Mouse (Mus musculus) C2C12 (cell line): ENCODE results near the gene Banf2. TPM values are rescaled to one million over a fixed set of nuclear protein-coding genes. Genes with fewer than 3 reads are reported as not detected.

Experiments used
- H3K27me3 ChIP-seq: one replicate; pipeline ENCODE4 v1.6.1; 2011; ENCODE audit not compliant: control insufficient read depth, insufficient read depth, insufficient read length
- H3K36me3 ChIP-seq: one replicate; pipeline ENCODE4 v1.6.1; 2011; ENCODE audit not compliant: control insufficient read depth, insufficient read depth
- H3K4me3 ChIP-seq: one replicate; pipeline ENCODE4 v1.5.1; 2011; ENCODE audit warnings: mild to moderate bottlenecking, control low read depth; ENCODE audit not compliant: poor library complexity, insufficient read depth, severe bottlenecking
- H3K79me2 ChIP-seq: one replicate; pipeline ENCODE4 v1.6.1; 2011; ENCODE audit not compliant: control insufficient read depth, insufficient read depth
- H3K79me3 ChIP-seq: one replicate; pipeline ENCODE4 v1.6.1; 2011; ENCODE audit warnings: low read depth, control low read depth
- H3ac ChIP-seq: one replicate; pipeline ENCODE3; 2011; ENCODE audit warnings: low read depth; ENCODE audit not compliant: control insufficient read depth, insufficient read length
- CEBPB ChIP-seq: IDR thresholded peaks from one replicate; pipeline ENCODE4 v1.6.1; 2011; ENCODE audit warnings: low read depth, mild to moderate bottlenecking, control low read depth, moderate library complexity
- CTCF ChIP-seq: IDR thresholded peaks from one replicate; pipeline ENCODE4 v1.5.1; 2011; ENCODE audit not compliant: control insufficient read depth, insufficient read depth, insufficient read length
- FOSL1 ChIP-seq: IDR thresholded peaks from one replicate; pipeline ENCODE4 v1.8.0; 2011; ENCODE audit warnings: mild to moderate bottlenecking, low read length; ENCODE audit not compliant: poor library complexity, insufficient read depth, severe bottlenecking
- MAX ChIP-seq: IDR thresholded peaks from one replicate; pipeline ENCODE4 v1.6.1; 2011; ENCODE audit warnings: mild to moderate bottlenecking, control low read depth
- MYOD1 ChIP-seq: IDR thresholded peaks from one replicate; pipeline ENCODE4 v1.6.1; 2011; ENCODE audit warnings: low read depth; ENCODE audit not compliant: control insufficient read depth, insufficient read length
- MYOG ChIP-seq: IDR thresholded peaks from one replicate; pipeline ENCODE4 v1.6.1; 2011; ENCODE audit not compliant: control insufficient read depth, insufficient read length; ENCODE audit errors: extremely low read depth
- USF1 ChIP-seq: IDR thresholded peaks from one replicate; pipeline ENCODE4 v1.6.1; 2011; ENCODE audit warnings: low read depth, mild to moderate bottlenecking, control low read depth, moderate library complexity
- polyA plus RNA-seq: library from polyadenylated mRNA; unstranded; fragments of >200 nt; fragmentation: generic; extraction: Trizol; gene quantifications from one replicate; pipeline ENCODE4 v1.2.1, GENCODE M21; 2012; ENCODE audit warnings: missing spikeins

The Banf2 gene
- polyA plus RNA-seq, 1 experiment = not detected

DNA sequence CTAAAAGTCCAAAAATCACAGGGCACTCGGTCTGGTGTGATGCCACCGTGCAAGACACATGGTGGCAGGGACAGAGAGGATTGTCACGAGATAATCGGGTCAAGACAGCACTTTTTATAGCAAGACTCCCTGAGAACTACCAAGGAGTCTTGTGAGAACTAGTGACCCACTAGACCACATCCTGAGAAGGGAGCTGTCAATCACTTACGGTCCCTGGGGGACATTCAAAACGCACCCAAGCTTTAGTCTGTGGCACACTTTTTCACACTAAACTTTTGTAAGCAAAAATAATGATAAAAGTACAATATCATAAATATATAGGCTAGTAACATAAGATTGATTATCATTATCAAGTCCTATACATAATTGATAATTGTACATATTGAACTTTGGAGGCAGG, 18.0 kb downstream of the Banf2 start:
- H3K36me3 ChIP-seq = no peaks in the 10 kb centered on the region
- no peaks in the 10 kb centered on the region for H3K79me3 ChIP-seq
- no peak overlapping the region for H3K4me3 ChIP-seq
- TF ChIP-seq MAX = no peak
- no peak for TF ChIP-seq CTCF
- TF ChIP-seq USF1 = no peak
- TF ChIP-seq MYOD1 = no peak
- TF ChIP-seq MYOG = no peak
- no peak for TF ChIP-seq FOSL1
- TF ChIP-seq CEBPB = no peak
- no peaks in the 10 kb centered on the region for H3K27me3 ChIP-seq
- no peak overlapping the region for H3ac ChIP-seq
- no peaks in the 10 kb centered on the region for H3K79me2 ChIP-seq

DNA sequence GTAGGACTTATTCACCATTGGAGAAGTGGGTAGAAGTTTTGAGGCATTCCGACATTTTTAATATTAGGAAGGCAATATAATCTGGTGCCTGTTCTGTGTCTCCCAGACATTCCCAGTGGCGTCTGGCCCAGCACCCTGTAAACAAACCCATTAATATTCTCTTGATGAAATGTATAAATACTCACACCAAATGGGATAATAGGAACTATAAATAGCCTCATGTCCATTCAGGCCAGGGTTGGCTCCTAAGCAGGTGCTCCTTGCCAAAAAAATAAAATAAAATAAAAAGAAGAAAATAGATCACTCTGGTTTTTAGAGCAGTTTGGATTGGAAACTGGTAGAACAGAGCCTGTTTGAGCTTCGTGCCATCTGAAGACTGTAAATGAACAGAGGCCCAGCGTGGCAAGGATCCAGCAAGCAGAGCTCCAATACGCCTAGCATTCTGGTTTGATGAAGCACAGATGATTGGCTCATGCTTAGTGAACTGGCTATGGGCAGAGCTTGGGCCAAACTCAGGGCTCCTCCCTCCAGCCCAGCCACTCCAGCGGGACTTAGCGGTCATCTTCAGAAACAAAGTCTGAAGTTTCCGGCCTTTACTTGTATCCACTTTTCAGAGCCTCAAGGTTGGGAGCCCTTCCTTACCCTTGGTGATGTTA, 19.7 kb downstream of the Banf2 start:
- Histone ChIP-seq H3K4me3 (no peak overlapping the region), H3K36me3 (no peaks in the 10 kb centered on the region), H3K27me3 (no peaks in the 10 kb centered on the region), H3K79me3 (no peaks in the 10 kb centered on the region), H3K79me2 (no peaks in the 10 kb centered on the region), H3ac (no peak overlapping the region)
- TF ChIP-seq MAX (no peak), FOSL1 (no peak), CTCF (no peak), USF1 (no peak), MYOD1 (no peak)

- Histone ChIP-seq H3K27me3 (peaks cover 15% of the 10 kb centered on the region), H3ac (no peak overlapping the region), H3K79me3 (no peaks in the 10 kb centered on the region), H3K36me3 (no peaks in the 10 kb centered on the region), H3K79me2 (no peaks in the 10 kb centered on the region), H3K4me3 (no peak overlapping the region)
- no peak for TF ChIP-seq MAX
- no peak for TF ChIP-seq MYOG
Measured at GRCm38 (mm10) chr2:144057735-144058134, 24.9 kb downstream of the Banf2 start.

- Histone ChIP-seq H3K4me3 (no peak overlapping the region), H3K79me3 (no peaks in the 10 kb centered on the region), H3ac (no peak overlapping the region), H3K79me2 (no peaks in the 10 kb centered on the region), H3K27me3 (peaks cover 15% of the 10 kb centered on the region), H3K36me3 (no peaks in the 10 kb centered on the region)
- no peak for TF ChIP-seq MAX
- TF ChIP-seq CTCF = no peak
- TF ChIP-seq FOSL1 = no peak
- no peak for TF ChIP-seq CEBPB
- no peak for TF ChIP-seq USF1
- TF ChIP-seq MYOD1 = no peak
- no peak for TF ChIP-seq MYOG
Measured at GRCm38 (mm10) chr2:144061701-144062100, 28.8 kb downstream of the Banf2 start.

- H3K79me2 ChIP-seq = no peaks in the 10 kb centered on the region
- H3K36me3 ChIP-seq = no peaks in the 10 kb centered on the region
- H3ac ChIP-seq = no peak overlapping the region
- no peak overlapping the region for H3K4me3 ChIP-seq
- H3K27me3 ChIP-seq = peaks cover 8% of the 10 kb centered on the region
- TF ChIP-seq CEBPB = no peak
- TF ChIP-seq MYOD1 = no peak
- TF ChIP-seq MYOG = no peak
- TF ChIP-seq USF1 = no peak
- TF ChIP-seq CTCF = no peak
- no peak for TF ChIP-seq FOSL1
- no peaks in the 10 kb centered on the region for H3K79me3 ChIP-seq
Measured at GRCm38 (mm10) chr2:144065499-144065898, 32.6 kb downstream of the Banf2 start.

DNA sequence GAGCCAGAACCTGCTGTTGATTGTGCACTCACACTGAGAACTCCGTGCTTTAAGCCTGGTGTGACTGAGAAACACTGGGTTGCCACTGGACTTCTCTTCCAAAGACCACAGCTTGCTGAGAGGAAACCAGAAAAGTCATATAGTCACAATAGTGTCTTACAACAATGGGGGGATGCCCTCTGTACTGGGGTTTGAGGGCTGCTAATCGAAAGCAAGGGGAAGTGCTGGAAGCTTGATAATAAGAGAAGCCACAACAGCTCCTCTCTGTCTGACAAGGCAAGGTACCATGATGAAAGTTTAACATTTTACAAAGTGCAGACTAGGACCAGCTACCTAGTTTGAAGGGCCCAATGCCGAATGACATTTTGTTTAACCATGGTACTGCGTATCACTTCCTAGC, 36.8 kb downstream of the Banf2 start:
- Histone ChIP-seq H3K4me3 (no peak overlapping the region), H3K79me2 (no peaks in the 10 kb centered on the region), H3K79me3 (no peaks in the 10 kb centered on the region), H3K36me3 (no peaks in the 10 kb centered on the region), H3ac (no peak overlapping the region), H3K27me3 (no peaks in the 10 kb centered on the region)
- TF ChIP-seq CTCF = no peak
- TF ChIP-seq MYOD1 = no peak
- TF ChIP-seq FOSL1 = no peak
- TF ChIP-seq MYOG = no peak
- no peak for TF ChIP-seq MAX
- TF ChIP-seq USF1 = no peak
- no peak for TF ChIP-seq CEBPB
